Mouse (Mus musculus) cortical plate, adult 2 months (tissue): ENCODE data around the gene Olfm1.

Source experiments
- CTCF ChIP-seq: fragments of 200-500 bp; IDR thresholded peaks from 2 replicates; pipeline ENCODE4 v1.5.1; 2011; ENCODE audit warnings: mild to moderate bottlenecking, control low read depth, low read length; ENCODE audit not compliant: insufficient read depth; ENCODE audit errors: extremely low read depth
- POLR2A ChIP-seq: fragments of 200-500 bp; IDR thresholded peaks from 2 replicates; pipeline ENCODE4 v1.6.1; 2011; ENCODE audit warnings: mild to moderate bottlenecking, low read length, control low read depth; ENCODE audit not compliant: insufficient read depth; ENCODE audit errors: extremely low read depth

DNA sequence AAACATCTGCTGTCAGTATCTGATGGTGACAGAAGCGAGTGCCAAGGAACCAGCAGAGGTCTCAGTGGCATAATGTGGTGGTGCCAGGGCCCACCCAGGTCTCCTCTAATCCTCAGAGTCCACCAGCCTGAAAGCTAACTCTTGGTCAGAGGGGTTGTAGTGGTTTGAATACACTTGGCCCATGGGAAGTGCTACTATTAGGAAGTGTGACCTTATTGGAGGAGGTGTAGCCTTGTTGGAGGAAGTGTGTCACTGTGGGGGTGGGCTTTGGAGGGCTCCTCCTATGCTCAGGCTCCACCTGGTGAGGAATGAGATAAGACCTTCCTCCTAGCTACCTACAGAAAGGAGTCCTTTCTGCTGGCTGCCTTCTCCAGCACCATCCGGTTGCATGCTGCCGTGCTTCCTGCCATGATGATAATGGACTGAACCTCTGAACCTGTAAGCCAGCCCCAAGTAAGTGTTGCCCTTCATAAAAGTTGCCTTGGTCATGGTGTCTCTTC is 75.0 kb downstream of the Olfm1 start:
- TF ChIP-seq POLR2A (no peak), CTCF (no peak)
